Mouse (Mus musculus) cerebellum, postnatal 4 days (tissue): ENCODE measurements around the gene Mlec.
"Not testable (repeated sequence)": the region's sequence is repeated elsewhere in the genome, so short reads cannot be mapped to it uniquely, and the experiment has no call there.

Experiments
- DNase-seq, 2 experiments: peaks; one replicate each; pipeline ENCODE4 v3.0.0; 2022; ENCODE audit warnings: low spot score in 2 of 2, mixed read lengths in 1 of 2

The Mlec gene

DNA sequence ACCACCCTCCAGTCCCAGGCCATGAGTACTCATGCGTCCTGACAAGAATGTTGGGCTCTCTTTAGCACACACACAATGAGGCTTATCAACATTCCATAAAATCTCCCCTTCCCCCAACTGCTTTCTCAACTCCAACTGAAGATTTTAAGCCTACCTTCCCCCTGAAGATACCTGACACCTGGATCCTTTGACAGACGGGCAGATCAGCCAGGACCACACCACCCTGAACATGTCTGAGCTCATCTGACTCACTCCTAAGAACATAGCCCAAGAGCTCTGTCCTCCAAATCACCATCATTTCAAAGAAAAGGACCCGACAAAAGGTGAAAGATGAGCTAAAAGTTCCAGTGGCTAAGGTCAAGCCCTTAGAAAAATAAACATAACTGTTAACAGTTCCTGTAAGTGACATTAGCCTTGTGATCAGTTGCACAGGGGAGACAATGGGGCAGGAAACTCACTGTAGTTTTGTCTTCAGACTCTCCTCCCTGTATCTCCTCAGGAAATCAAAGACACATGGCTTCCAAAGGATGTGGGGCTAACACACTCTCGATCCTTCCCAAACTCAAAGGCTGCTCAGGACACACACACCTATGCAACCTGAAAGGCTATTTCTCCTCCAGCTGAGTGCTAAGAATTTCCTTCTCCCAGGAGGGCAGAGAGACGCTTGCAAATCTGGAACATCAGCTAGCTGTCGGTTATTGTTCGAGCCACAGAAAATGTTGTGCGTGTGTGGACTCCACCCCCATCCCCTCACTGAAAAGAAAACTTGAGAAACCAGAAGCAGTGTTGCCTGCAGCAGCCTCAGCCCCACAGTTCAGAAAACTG is 5.6 kb downstream of the Mlec start:
- DNase-seq, result no peak

GRCm38 (mm10) chr5:115151457-115151856 is 6.5 kb downstream of the Mlec start:
- DNase-seq, result no peak

- DNase-seq, result no peak
These were observed 7.0 kb downstream of the Mlec start for GRCm38 (mm10) chr5:115150991-115151390.

GRCm38 (mm10) chr5:115149675-115150459 is 8.1 kb downstream of the Mlec start:
- no peak for DNase-seq

GRCm38 (mm10) chr5:115148872-115149271 is 9.1 kb downstream of the Mlec start:
- not testable (repeated sequence) for DNase-seq

GRCm38 (mm10) chr5:115148378-115148777 is 9.6 kb downstream of the Mlec start:
- DNase-seq, result no peak

DNA sequence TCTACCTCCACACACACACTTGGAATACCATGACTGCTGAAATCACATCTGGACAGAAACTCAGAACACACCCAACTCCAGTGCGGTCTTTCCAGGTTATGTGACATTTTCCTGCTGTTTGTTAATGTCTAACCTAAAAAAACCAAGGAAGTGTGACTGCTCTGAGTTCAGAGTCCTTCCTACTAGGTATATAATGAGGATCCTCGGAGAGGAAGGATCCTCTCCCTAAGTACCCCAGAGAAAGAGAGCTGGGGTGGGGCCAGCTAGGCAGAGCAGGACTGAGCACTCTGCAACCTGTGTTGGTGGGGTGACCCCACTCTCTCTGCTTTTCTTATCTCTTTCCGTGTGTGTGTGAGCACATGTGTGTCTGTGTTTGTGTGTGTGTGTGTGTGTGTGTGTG is 10.6 kb downstream of the Mlec start:
- DNase-seq, result no peak

GRCm38 (mm10) chr5:115146747-115147130 is 11.2 kb downstream of the Mlec start:
- no peak for DNase-seq

GRCm38 (mm10) chr5:115145976-115146746 is 11.8 kb downstream of the Mlec start:
- no peak for DNase-seq

DNA sequence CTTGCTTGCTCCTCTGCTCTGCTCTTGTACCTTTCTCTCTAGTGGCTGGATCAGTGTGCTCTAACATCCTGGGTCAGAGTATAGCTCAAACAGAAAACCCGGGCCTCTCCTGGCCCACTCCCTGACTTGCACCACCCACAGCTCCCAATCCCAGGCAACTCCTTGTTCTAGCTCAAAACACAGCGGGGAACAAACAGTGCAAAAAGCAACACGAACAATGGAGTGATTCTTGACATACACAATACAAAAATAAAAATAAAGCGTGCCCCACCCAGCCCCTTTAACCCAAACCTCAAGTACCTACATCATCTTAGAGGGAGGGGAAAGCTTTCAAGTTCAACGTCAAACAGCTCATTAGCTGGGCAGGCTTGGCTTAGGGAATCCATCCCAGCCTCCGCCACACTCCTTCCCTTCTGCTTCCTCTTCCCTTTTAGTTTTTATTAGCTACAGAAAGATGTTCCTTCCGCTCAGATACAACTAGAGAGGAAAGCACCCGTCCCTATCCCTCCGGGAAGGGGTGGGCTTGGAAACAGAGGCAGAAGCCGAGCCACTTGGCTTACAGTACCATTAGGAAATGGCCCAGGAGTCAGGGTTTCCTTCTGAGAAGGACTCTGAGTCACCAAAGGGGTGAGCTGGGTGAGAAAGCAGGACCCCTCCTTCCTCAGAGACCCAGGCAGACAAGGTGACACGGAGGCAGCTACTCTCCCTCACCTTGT is 12.6 kb downstream of the Mlec start:
- no peak for DNase-seq

DNA sequence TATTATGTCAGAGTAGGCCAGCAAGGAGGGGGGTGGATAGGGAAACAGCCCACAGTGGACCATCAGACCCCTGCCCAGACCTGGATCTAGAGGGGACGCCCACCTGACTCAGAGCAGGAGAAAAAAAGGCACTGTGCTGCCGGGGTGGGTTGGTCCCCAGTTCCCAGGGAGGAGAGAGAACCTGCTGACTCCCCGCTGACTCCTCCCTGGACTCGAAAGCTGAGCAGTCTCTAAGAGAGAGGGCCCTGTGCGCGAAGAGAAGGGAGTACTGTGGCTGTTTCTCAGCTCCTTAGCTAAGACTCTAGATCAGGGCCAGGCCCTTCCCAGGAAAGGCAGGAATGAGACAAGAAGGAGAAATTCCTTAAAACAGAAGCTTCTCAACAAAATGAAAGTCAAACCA is 13.5 kb downstream of the Mlec start:
- no peak for DNase-seq

DNA sequence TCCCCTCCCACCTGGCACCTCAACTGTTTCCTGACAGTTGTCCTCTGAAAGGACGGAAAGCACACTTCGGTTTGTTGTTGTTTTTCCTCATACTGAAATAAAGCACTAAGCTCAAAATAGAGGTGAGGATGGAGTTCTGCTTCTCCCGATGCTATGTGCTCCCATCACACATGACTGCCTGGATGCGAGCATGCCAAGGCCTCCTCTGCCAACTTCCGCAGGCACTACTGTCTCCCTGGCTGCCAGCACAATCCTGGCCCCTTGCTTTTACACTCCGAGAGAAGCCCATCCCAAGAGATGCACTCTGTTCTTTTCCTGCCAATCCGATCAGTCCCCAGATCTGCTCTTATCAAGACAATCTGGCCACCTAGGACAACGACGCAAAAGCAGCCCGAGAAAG is 14.4 kb downstream of the Mlec start:
- DNase-seq, result peak in 1 of 2 experiments; percentile 52

DNA sequence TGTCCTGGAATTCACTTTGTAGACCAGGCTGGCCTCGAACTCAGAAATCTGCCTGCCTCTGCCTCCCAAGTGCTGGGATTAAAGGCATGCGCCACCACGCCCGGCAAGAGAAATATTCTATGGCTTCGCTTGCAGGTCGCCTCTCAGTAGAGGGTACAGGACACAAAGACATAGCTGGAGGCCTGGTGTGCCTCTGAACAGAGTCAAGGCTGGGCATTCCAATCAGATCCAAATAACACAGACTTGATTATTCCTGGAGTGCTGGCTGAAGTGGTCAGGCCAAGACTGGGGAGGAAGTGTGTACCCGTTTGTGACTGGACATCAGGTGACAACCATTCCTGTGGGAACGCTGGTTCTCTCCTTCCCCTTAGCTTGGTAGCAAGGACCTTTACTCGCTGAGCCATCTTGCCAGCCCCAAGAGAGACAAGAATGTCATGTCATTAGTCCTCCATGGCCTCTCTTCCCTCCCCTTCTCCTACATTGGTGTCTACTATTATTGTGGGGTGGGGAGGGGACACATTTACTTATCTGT is 15.7 kb downstream of the Mlec start:
- no peak for DNase-seq

- no peak for DNase-seq
These were observed 17.3 kb downstream of the Mlec start for GRCm38 (mm10) chr5:115140726-115141125.

- no peak for DNase-seq
These were observed 18.9 kb downstream of the Mlec start for GRCm38 (mm10) chr5:115139124-115139523.

- DNase-seq, result peak; percentile 70 to 84
These were observed 23.5 kb downstream of the Mlec start, which contains the start of gene Unc119b for GRCm38 (mm10) chr5:115134234-115135165. TSS of gene Unc119b (minus strand) at chr5:115134975.

DNA sequence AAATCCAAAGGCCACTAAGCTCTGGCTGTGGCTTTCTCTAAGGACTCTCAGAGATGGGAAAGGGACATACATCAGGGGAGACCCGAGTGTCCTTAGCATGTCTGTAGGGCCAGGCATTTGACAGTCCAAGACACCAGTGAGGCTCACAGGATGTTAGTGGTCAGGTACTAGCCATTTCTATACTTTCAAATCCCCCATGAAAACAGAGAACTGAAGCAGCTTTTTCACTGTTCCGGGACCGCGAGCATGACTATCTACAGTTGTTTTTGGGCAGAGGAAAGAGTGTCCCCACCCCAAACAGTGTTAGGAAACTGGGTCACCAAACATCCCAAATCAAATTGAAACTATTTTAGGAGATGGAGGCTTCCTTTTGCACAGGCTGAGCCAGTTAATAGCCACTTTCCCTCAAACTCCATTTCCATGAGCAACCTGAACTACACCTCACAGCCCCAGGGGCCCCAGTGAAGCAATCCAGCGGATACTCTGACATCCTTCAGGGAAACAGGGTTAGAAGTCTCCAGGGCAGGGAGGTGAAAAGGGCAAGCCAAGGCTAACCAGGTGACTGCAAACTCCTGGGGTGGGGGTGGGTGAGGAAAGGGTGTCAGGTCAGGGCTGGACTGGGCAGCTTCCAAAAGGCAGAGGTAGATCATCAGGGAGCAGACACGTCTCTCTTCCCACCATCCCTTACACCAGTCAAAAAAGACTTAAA is 24.5 kb downstream of the Mlec start:
- DNase-seq, result no peak

DNA sequence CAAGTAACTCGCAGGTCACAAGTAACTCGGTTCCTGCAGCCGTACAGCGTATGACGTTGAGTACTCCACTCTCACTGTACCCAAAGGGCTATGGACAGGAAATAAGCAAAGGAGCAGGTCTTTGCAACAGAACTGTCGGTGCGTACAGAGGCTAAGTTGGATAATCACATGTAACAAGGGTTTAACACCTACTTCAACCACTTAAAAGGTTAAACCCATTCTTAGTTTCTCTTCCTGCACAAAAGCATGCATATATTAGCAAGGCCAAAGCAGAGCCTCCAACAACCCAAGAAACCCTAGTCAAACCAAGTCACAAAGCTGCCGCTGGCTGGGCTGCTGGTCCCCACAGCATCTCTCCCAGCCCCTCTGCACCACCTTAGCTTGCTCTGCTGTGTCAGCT is 25.5 kb downstream of the Mlec start:
- no peak for DNase-seq

GRCm38 (mm10) chr5:115129328-115129727 is 28.7 kb downstream of the Mlec start:
- DNase-seq, result no peak
